Mouse (Mus musculus): ENCODE data around the gene Gss.

- TF ChIP-seq POLR2A (IDR thresholded peaks at IDR 0.05; ENCODE audit: low read depth, low read length) (no peak), CTCF (IDR thresholded peaks at IDR 0.05; ENCODE audit: extremely low read depth, insufficient read length, insufficient replicate concordance, low read depth, low read length) (no peak)
Measured at GRCm38 (mm10) chr2:155640656-155641055, 48.0 kb upstream of the Gss start.

All from small intestine, adult 2 months (tissue).